Mouse (Mus musculus): Measurements from ENCODE around the gene Acadm.

Acadm gene

GRCm38 (mm10) chr3:153904586-153904985 lies 39.8 kb downstream of the Acadm start:
- DNase-seq (ENCODE audit: low read depth, low spot score), result peak; percentile 80

- DNase-seq (ENCODE audit: low read depth, low spot score), result no peak
Measured at GRCm38 (mm10) chr3:153902595-153902994, 41.8 kb downstream of the Acadm start.

- no peak for DNase-seq (ENCODE audit: low read depth, low spot score)
Measured at GRCm38 (mm10) chr3:153901904-153902303, 42.5 kb downstream of the Acadm start.

- DNase-seq (ENCODE audit: low read depth, low spot score), result no peak
Measured at GRCm38 (mm10) chr3:153897216-153897615, 47.2 kb downstream of the Acadm start.

- DNase-seq (ENCODE audit: low read depth, low spot score), result no peak
Measured at GRCm38 (mm10) chr3:153895454-153895853, 49.0 kb downstream of the Acadm start.

- DNase-seq (ENCODE audit: low read depth, low spot score), result no peak
Measured at GRCm38 (mm10) chr3:153889188-153889781, 55.1 kb downstream of the Acadm start.

- no peak for DNase-seq (ENCODE audit: low read depth, low spot score)
Measured at GRCm38 (mm10) chr3:153888141-153888540, 56.3 kb downstream of the Acadm start.

GRCm38 (mm10) chr3:153886296-153886695 lies 58.1 kb downstream of the Acadm start:
- no peak for DNase-seq (ENCODE audit: low read depth, low spot score)

Data from brain, adult 2 months (tissue).